Comparison of ENCODE assay signal across 13 mouse cellular contexts in genomic region chr13:81663566-81664330, GRCm38 (mm10). TPM values are rescaled to one million over a fixed set of nuclear protein-coding genes. Genes with fewer than 3 reads are reported as not detected.
A peak's percentile ranks its signal among the peaks of the same experiment; 100 is the strongest.
DNase-seq lines count a peak whose midpoint lies in the region; ATAC-seq and TF ChIP-seq lines count a peak whose summit lies in the region.
"Had no signal": no experiment of that assay in that cellular context is flagged by ENCODE, and none has a peak within 500 bp of the region (broad histone marks: within the 10 kb centered on the region; RNA-seq: fewer than 3 reads in every experiment).

No protein-coding gene starts in this region.

- WGBS in forebrain, embryonic 14.5 days, result 76% methylated on average over 12 of the region's 12 CpGs
- WGBS in forebrain, embryonic 10.5 days, result 88% methylated on average over 12 of the region's 12 CpGs
- 84% methylated on average over 12 of the region's 12 CpGs for WGBS in midbrain, embryonic 16.5 days
- 84% methylated on average over 12 of the region's 12 CpGs for WGBS in midbrain, postnatal 0 days
- WGBS in intestine, embryonic 14.5 days, result 84% methylated on average over 12 of the region's 12 CpGs

- H3K4me1 ChIP-seq in forebrain, embryonic 14.5 days (ENCODE audit: control insufficient read depth, insufficient read depth, low read length), result no peaks in the 10 kb centered on the region
- H3K4me1 ChIP-seq in forebrain, embryonic 10.5 days, result peaks cover 3% of the 10 kb centered on the region
- peaks cover 6% of the 10 kb centered on the region for H3K4me1 ChIP-seq in midbrain, embryonic 16.5 days (ENCODE audit: control insufficient read depth, insufficient read depth, low read length)
- no peaks in the 10 kb centered on the region for H3K4me1 ChIP-seq in midbrain, postnatal 0 days (ENCODE audit: insufficient read depth, low read length)
- peaks cover 9% of the 10 kb centered on the region for H3K4me1 ChIP-seq in intestine, embryonic 14.5 days (replicated peaks; ENCODE audit: control insufficient read depth, insufficient read depth, low read length)

- peaks cover 38% of the 10 kb centered on the region for H3K36me3 ChIP-seq in forebrain, embryonic 14.5 days (ENCODE audit: control insufficient read depth, insufficient read depth, low read length)
- peaks cover 60% of the 10 kb centered on the region for H3K36me3 ChIP-seq in forebrain, embryonic 10.5 days (replicated peaks)
- peaks cover 10% of the 10 kb centered on the region for H3K36me3 ChIP-seq in midbrain, embryonic 16.5 days (ENCODE audit: control insufficient read depth, insufficient read depth, low read length)
- H3K36me3 ChIP-seq in midbrain, postnatal 0 days (ENCODE audit: insufficient read depth, low read length), result peaks cover 12% of the 10 kb centered on the region
- H3K36me3 ChIP-seq in intestine, embryonic 14.5 days (ENCODE audit: control insufficient read depth, insufficient read depth, low read length), result peaks cover 39% of the 10 kb centered on the region

- peak overlapping the region; percentile 17; the same call in 1 of the 2 replicates for H3K27ac ChIP-seq in forebrain, embryonic 14.5 days (ENCODE audit: low read depth, low read length)
- no peak overlapping the region for H3K27ac ChIP-seq in forebrain, embryonic 10.5 days
- no peak overlapping the region for H3K27ac ChIP-seq in midbrain, embryonic 16.5 days (ENCODE audit: low read length)
- H3K27ac ChIP-seq in midbrain, postnatal 0 days (ENCODE audit: low read depth, low read length), result no peak overlapping the region
- no peak overlapping the region for H3K27ac ChIP-seq in intestine, embryonic 14.5 days (ENCODE audit: low read depth)
- H3K27ac ChIP-seq: heart, embryonic 13.5 days had no signal

- H3K9ac ChIP-seq in forebrain, embryonic 14.5 days (ENCODE audit: low read length), result no peak overlapping the region
- no peak overlapping the region for H3K9ac ChIP-seq in midbrain, embryonic 16.5 days (ENCODE audit: low read depth, low read length)
- H3K9ac ChIP-seq in midbrain, postnatal 0 days (replicated peaks; ENCODE audit: low read length, poor library complexity, severe bottlenecking), result no peak overlapping the region
- no peak overlapping the region for H3K9ac ChIP-seq in intestine, embryonic 14.5 days (ENCODE audit: low read length)
- H3K9ac ChIP-seq: heart, embryonic 13.5 days had no signal

- peak; percentile 25 for DNase-seq in forebrain, embryonic 14.5 days (ENCODE audit: low spot score)
- no peak for DNase-seq in forebrain, embryonic 10.5 days (ENCODE audit: extremely low spot score, low spot score)
- DNase-seq in midbrain, postnatal 0 days (ENCODE audit: low spot score), result no peak
- DNase-seq in intestine, embryonic 14.5 days (ENCODE audit: low spot score), result no peak
- no peak for DNase-seq in urinary bladder, adult 18-20 months (ENCODE audit: low spot score in 2 of 2)
- DNase-seq in urinary bladder, postnatal 25 days (ENCODE audit: low spot score), result no peak
- DNase-seq: kidney, adult 18-20 months; lung, adult 2 months; thymus, postnatal 4 days had no signal

- no peaks in the 10 kb centered on the region for H3K27me3 ChIP-seq in forebrain, embryonic 14.5 days (replicated peaks; ENCODE audit: control insufficient read depth, insufficient read depth, low read length)
- no peaks in the 10 kb centered on the region for H3K27me3 ChIP-seq in forebrain, embryonic 10.5 days (ENCODE audit: poor library complexity, severe bottlenecking)
- no peaks in the 10 kb centered on the region for H3K27me3 ChIP-seq in midbrain, embryonic 16.5 days (ENCODE audit: control insufficient read depth, insufficient read depth, low read depth, low read length)
- H3K27me3 ChIP-seq in midbrain, postnatal 0 days (ENCODE audit: insufficient read depth, low read length), result no peaks in the 10 kb centered on the region
- H3K27me3 ChIP-seq in intestine, embryonic 14.5 days (replicated peaks; ENCODE audit: control insufficient read depth, insufficient read depth, low read length), result no peaks in the 10 kb centered on the region
- H3K27me3 ChIP-seq: heart, embryonic 13.5 days had no signal

- peak; percentile 70; the same call in 1 of the 2 replicates for ATAC-seq in forebrain, embryonic 14.5 days
- peak; percentile 28; the same call in 1 of the 2 replicates for ATAC-seq in midbrain, embryonic 16.5 days
- ATAC-seq in midbrain, postnatal 0 days (ENCODE audit: low FRiP score), result no peak
- ATAC-seq in intestine, embryonic 14.5 days (replicated peaks; ENCODE audit: low FRiP score, low TSS enrichment, low read depth), result 0 out of 2 replicates have a peak, but pooled peaks have one; percentile 40
- ATAC-seq in megakaryocyte-erythroid progenitor cell, adult 5-6 weeks (replicated peaks; ENCODE audit: low FRiP score, low TSS enrichment, poor library complexity, severe bottlenecking), result peak; percentile 51; the same call in 1 of the 2 replicates

- TF ChIP-seq CTCF in midbrain, postnatal 0 days (IDR thresholded peaks at IDR 0.05), result no peak

- no peak overlapping the region for H3K4me2 ChIP-seq in forebrain, embryonic 14.5 days (ENCODE audit: low read length)
- no peak overlapping the region for H3K4me2 ChIP-seq in midbrain, embryonic 16.5 days (ENCODE audit: low read length)
- no peak overlapping the region for H3K4me2 ChIP-seq in midbrain, postnatal 0 days (ENCODE audit: low read depth, low read length, poor library complexity, severe bottlenecking)
- H3K4me2 ChIP-seq in intestine, embryonic 14.5 days (ENCODE audit: low read length), result no peak overlapping the region
- H3K4me2 ChIP-seq: heart, embryonic 13.5 days had no signal

- H3K4me3 ChIP-seq in forebrain, embryonic 14.5 days (ENCODE audit: low read depth, low read length), result no peak overlapping the region
- H3K4me3 ChIP-seq in forebrain, embryonic 10.5 days, result no peak overlapping the region
- H3K4me3 ChIP-seq in midbrain, embryonic 16.5 days (ENCODE audit: low read depth, low read length), result no peak overlapping the region
- H3K4me3 ChIP-seq in midbrain, postnatal 0 days (ENCODE audit: low read depth, low read length), result no peak overlapping the region
- H3K4me3 ChIP-seq in intestine, embryonic 14.5 days (ENCODE audit: low read depth, low read length), result no peak overlapping the region
- H3K4me3 ChIP-seq: heart, embryonic 13.5 days; myocyte had no signal

- H3K9me3 ChIP-seq in forebrain, embryonic 14.5 days (replicated peaks; ENCODE audit: control insufficient read depth, low read length), result no peaks in the 10 kb centered on the region
- H3K9me3 ChIP-seq in forebrain, embryonic 10.5 days, result no peaks in the 10 kb centered on the region
- H3K9me3 ChIP-seq in midbrain, embryonic 16.5 days (replicated peaks; ENCODE audit: control insufficient read depth, low read length, poor library complexity, severe bottlenecking), result no peaks in the 10 kb centered on the region
- H3K9me3 ChIP-seq in midbrain, postnatal 0 days (ENCODE audit: low read length), result no peaks in the 10 kb centered on the region
- no peaks in the 10 kb centered on the region for H3K9me3 ChIP-seq in intestine, embryonic 14.5 days (ENCODE audit: control insufficient read depth, low read length)
- H3K9me3 ChIP-seq: heart, embryonic 13.5 days had no signal

RNA-seq across cellular contexts. Expression of gene Lysmd3, which starts 6.3 kb away (rescaled TPM):
- 25.2 and 28.8 TPM in 2 replicates for polyA plus RNA-seq in forebrain, embryonic 14.5 days (2014; fragmentation: Nextera tagmentation; extraction: Ambion mirVana)
- 20.3 and 24.7 TPM in 2 replicates for polyA plus RNA-seq in forebrain, embryonic 10.5 days (2016; fragmentation: Nextera tagmentation; extraction: Ambion mirVana)
- 16.0 and 20.1 TPM in 2 replicates for polyA plus RNA-seq in midbrain, embryonic 16.5 days (2015; fragmentation: Nextera tagmentation; extraction: Ambion mirVana)
- total RNA-seq in midbrain, postnatal 0 days (2014; rRNA removed), result 15.6 and 27.1 TPM in 2 replicates
- polyA plus RNA-seq in midbrain, postnatal 0 days (2015; fragmentation: Nextera tagmentation; extraction: Ambion mirVana), result 11.2 and 13.7 TPM in 2 replicates
- polyA plus RNA-seq in intestine, embryonic 14.5 days (2014; fragmentation: Nextera tagmentation; extraction: Ambion mirVana), result 25.0 and 28.7 TPM in 2 replicates
- total RNA-seq in megakaryocyte-erythroid progenitor cell, adult 5-6 weeks (2014; fragmentation: Nextera tagmentation), result 13.7 and 21.5 TPM in 2 replicates
- total RNA-seq in megakaryocyte-erythroid progenitor cell, adult 5-6 weeks (2017), result 29.1 and 31.8 TPM in 2 replicates

RNA-seq across cellular contexts. Expression of gene Adgrv1, which starts 30.8 kb away (rescaled TPM):
- 14.7 and 14.8 TPM in 2 replicates for polyA plus RNA-seq in forebrain, embryonic 14.5 days (2014; fragmentation: Nextera tagmentation; extraction: Ambion mirVana)
- polyA plus RNA-seq in forebrain, embryonic 10.5 days (2016; fragmentation: Nextera tagmentation; extraction: Ambion mirVana), result 28.1 and 30.3 TPM in 2 replicates
- polyA plus RNA-seq in midbrain, embryonic 16.5 days (2015; fragmentation: Nextera tagmentation; extraction: Ambion mirVana), result 6.6 and 13.0 TPM in 2 replicates
- total RNA-seq in midbrain, postnatal 0 days (2014; rRNA removed), result 6.8 and 13.2 TPM in 2 replicates
- 2.7 and 3.9 TPM in 2 replicates for polyA plus RNA-seq in midbrain, postnatal 0 days (2015; fragmentation: Nextera tagmentation; extraction: Ambion mirVana)
- polyA plus RNA-seq in intestine, embryonic 14.5 days (2014; fragmentation: Nextera tagmentation; extraction: Ambion mirVana), result 0.91 and 1.0 TPM in 2 replicates
- total RNA-seq in megakaryocyte-erythroid progenitor cell, adult 5-6 weeks (2014; fragmentation: Nextera tagmentation), result not detected in 2 replicates
- total RNA-seq in megakaryocyte-erythroid progenitor cell, adult 5-6 weeks (2017), result not detected in 2 replicates

RNA-seq across cellular contexts. Expression of gene Polr3g, which starts 47.1 kb away (rescaled TPM):
- 2.9 and 3.4 TPM in 2 replicates for polyA plus RNA-seq in forebrain, embryonic 14.5 days (2014; fragmentation: Nextera tagmentation; extraction: Ambion mirVana)
- polyA plus RNA-seq in forebrain, embryonic 10.5 days (2016; fragmentation: Nextera tagmentation; extraction: Ambion mirVana), result 21.7 and 24.3 TPM in 2 replicates
- 3.3 and 3.8 TPM in 2 replicates for polyA plus RNA-seq in midbrain, embryonic 16.5 days (2015; fragmentation: Nextera tagmentation; extraction: Ambion mirVana)
- total RNA-seq in midbrain, postnatal 0 days (2014; rRNA removed), result 3.0 and 9.6 TPM in 2 replicates
- 3.2 and 3.9 TPM in 2 replicates for polyA plus RNA-seq in midbrain, postnatal 0 days (2015; fragmentation: Nextera tagmentation; extraction: Ambion mirVana)
- polyA plus RNA-seq in intestine, embryonic 14.5 days (2014; fragmentation: Nextera tagmentation; extraction: Ambion mirVana), result 16.1 and 18.1 TPM in 2 replicates
- total RNA-seq in megakaryocyte-erythroid progenitor cell, adult 5-6 weeks (2014; fragmentation: Nextera tagmentation), result 28.5 and 38.2 TPM in 2 replicates
- total RNA-seq in megakaryocyte-erythroid progenitor cell, adult 5-6 weeks (2017), result 31.6 and 39.2 TPM in 2 replicates

RNA-seq across cellular contexts. Expression of gene Mblac2, which starts 47.4 kb away (rescaled TPM):
- 23.8 and 33.6 TPM in 2 replicates for polyA plus RNA-seq in forebrain, embryonic 14.5 days (2014; fragmentation: Nextera tagmentation; extraction: Ambion mirVana)
- polyA plus RNA-seq in forebrain, embryonic 10.5 days (2016; fragmentation: Nextera tagmentation; extraction: Ambion mirVana), result 3.5 and 4.4 TPM in 2 replicates
- 41.3 and 55.4 TPM in 2 replicates for polyA plus RNA-seq in midbrain, embryonic 16.5 days (2015; fragmentation: Nextera tagmentation; extraction: Ambion mirVana)
- total RNA-seq in midbrain, postnatal 0 days (2014; rRNA removed), result 35.1 and 36.0 TPM in 2 replicates
- 63.9 and 67.0 TPM in 2 replicates for polyA plus RNA-seq in midbrain, postnatal 0 days (2015; fragmentation: Nextera tagmentation; extraction: Ambion mirVana)
- polyA plus RNA-seq in intestine, embryonic 14.5 days (2014; fragmentation: Nextera tagmentation; extraction: Ambion mirVana), result 7.3 and 9.4 TPM in 2 replicates
- 3.4 and 9.1 TPM in 2 replicates for total RNA-seq in megakaryocyte-erythroid progenitor cell, adult 5-6 weeks (2014; fragmentation: Nextera tagmentation)
- 2.4 and 4.3 TPM in 2 replicates for total RNA-seq in megakaryocyte-erythroid progenitor cell, adult 5-6 weeks (2017)
